Mouse (Mus musculus): Measurements from ENCODE around the gene Xpc.

DNA sequence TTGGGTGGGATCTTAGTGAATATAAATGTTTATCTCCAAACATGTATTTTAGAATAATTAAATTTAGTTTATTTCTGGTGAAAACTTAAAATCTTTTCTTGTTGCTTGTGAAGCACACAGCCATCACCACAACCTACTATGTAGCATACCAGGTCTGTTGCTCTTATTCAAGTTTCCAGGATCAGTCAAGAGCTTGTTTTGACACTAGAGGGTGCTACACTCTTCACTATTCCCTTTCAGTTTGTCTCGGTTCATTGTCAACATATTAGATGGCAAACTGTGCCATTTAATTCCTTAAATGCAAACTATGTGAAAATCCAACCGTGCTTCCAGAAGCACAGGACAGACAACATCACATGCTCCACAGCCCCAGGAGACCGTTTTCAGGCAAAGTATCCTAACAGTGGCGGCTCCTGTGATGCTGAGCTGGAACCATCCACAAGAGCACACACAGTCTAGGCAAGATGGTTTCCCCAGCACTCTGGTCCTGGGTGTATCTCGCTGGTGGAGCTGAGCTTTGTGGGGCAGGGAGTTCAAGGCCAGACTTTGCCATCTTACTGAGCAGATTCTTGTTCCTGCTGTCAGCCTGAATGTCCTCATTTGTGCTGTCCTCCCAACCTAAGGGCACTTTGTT, 11.7 kb upstream of the Xpc start:
- no peak for TF ChIP-seq POLR2A (IDR thresholded peaks at IDR 0.05; ENCODE audit: low read depth, low read length)
- peak; percentile 18; the same call in 1 of the 2 replicates for TF ChIP-seq CTCF (IDR thresholded peaks at IDR 0.05; ENCODE audit: extremely low read depth, insufficient read length, insufficient replicate concordance, low read depth, low read length)

Measured in small intestine, adult 2 months (tissue).